Mouse (Mus musculus) thymus, postnatal 10 days (tissue): ENCODE results near the gene Gm20830.
"Not testable (repeated sequence)": the region's sequence is repeated elsewhere in the genome, so short reads cannot be mapped to it uniquely, and the experiment has no call there.

Experiments
- DNase-seq, 2 experiments: peaks; one replicate each; pipeline ENCODE4 v3.0.0; 2021; ENCODE audit warnings: low spot score in 2 of 2

Gene Gm20830

GRCm38 (mm10) chrY:6918182-6918581 lies at the start of gene Gm20830:
Gene Gm20830 (minus strand): TSS chrY:6918282.
- not testable (repeated sequence) for DNase-seq
